Mouse (Mus musculus) brain, embryonic 14.5 days (tissue): ENCODE results near the gene Olfr1188.

Source experiments
- CTCF ChIP-seq: fragments of 200-500 bp; IDR thresholded peaks from 2 replicates; pipeline ENCODE4 v1.5.1; 2012; ENCODE audit warnings: inconsistent platforms, mild to moderate bottlenecking, moderate library complexity, borderline replicate concordance; ENCODE audit not compliant: insufficient read depth, insufficient read length; ENCODE audit errors: extremely low read depth
- POLR2A ChIP-seq: fragments of 200-500 bp; IDR thresholded peaks from 2 replicates; pipeline ENCODE4 v1.6.1; 2012; ENCODE audit warnings: mild to moderate bottlenecking, inconsistent platforms, borderline replicate concordance; ENCODE audit not compliant: poor library complexity, insufficient read depth, insufficient read length, severe bottlenecking; ENCODE audit errors: extremely low read depth

DNA sequence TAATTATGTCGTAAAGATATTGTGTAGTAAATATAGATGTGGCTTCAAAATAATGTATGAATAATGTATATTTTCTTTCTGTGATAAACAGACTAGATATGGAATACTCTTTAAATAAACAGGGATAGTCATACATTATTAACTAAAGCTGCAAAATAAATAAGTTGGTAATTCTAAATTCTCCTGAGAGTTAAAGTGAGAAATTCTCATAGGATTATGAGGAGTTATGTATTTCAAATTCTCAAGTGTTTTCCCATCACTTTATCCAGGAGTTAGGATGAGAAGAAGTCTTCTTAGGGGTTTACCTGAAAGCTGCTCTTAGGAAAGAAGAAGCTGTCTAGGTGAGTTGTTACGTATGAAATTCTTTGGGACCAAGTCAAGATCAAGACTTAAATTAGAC, at the start of gene Olfr1188:
- TF ChIP-seq POLR2A = no peak
- no peak for TF ChIP-seq CTCF
